Mouse (Mus musculus) lung, postnatal 0 days (tissue): ENCODE results near the gene Nme8.

Experiments
- CTCF ChIP-seq: IDR thresholded peaks from 2 replicates; pipeline ENCODE4 v1.5.1; 2016; ENCODE audit warnings: antibody characterized with exemption, mild to moderate bottlenecking
- EP300 ChIP-seq: IDR thresholded peaks from 2 replicates; pipeline ENCODE4 v1.6.1; 2016; ENCODE audit warnings: antibody characterized with exemption, mild to moderate bottlenecking, control low read depth

GRCm38 (mm10) chr13:19703806-19704205 is 6.2 kb upstream of the Nme8 start:
- no peak for TF ChIP-seq EP300
- TF ChIP-seq CTCF, result no peak
